9 mouse cellular contexts compared by ENCODE assay signal in genomic region chr7:4499034-4499433, GRCm38 (mm10). TPM values are rescaled to one million over a fixed set of nuclear protein-coding genes. Genes with fewer than 3 reads are reported as not detected.
A peak's percentile ranks its signal among the peaks of the same experiment; 100 is the strongest.
DNase-seq lines count a peak whose midpoint lies in the region; ATAC-seq and TF ChIP-seq lines count a peak whose summit lies in the region.
"Had no signal": no experiment of that assay in that cellular context is flagged by ENCODE, and none has a peak within 500 bp of the region (broad histone marks: within the 10 kb centered on the region; RNA-seq: fewer than 3 reads in every experiment).

No protein-coding gene starts in this region.

- no peaks in the 10 kb centered on the region for H3K27me3 ChIP-seq in liver, adult 2 months (ENCODE audit: control insufficient read depth, insufficient read depth, low read length)
- H3K27me3 ChIP-seq in forebrain, embryonic 14.5 days (replicated peaks; ENCODE audit: control insufficient read depth, insufficient read depth, low read length): no peaks in the 10 kb centered on the region
- H3K27me3 ChIP-seq in limb, embryonic 13.5 days: no peaks in the 10 kb centered on the region
- no peaks in the 10 kb centered on the region for H3K27me3 ChIP-seq in neural tube, embryonic 14.5 days (ENCODE audit: control insufficient read depth, insufficient read depth, low read length)

- ATAC-seq in forebrain, embryonic 14.5 days: no peak
- ATAC-seq in limb, embryonic 13.5 days (ENCODE audit: low FRiP score, low read depth): no peak
- no peak for ATAC-seq in neural tube, embryonic 14.5 days (ENCODE audit: low read depth)

- TF ChIP-seq CTCF in liver, adult 2 months (IDR thresholded peaks at IDR 0.05; ENCODE audit: low read depth, low read length): no peak

- 0 out of 2 replicates have a peak overlapping the region, but pooled peaks have one; percentile 1 for H3K9ac ChIP-seq in liver, adult 2 months (ENCODE audit: low read depth, low read length)
- peak overlapping the region; percentile 29 for H3K9ac ChIP-seq in forebrain, embryonic 14.5 days (ENCODE audit: low read length)
- H3K9ac ChIP-seq in limb, embryonic 13.5 days: peak overlapping the region; percentile 59
- peak overlapping the region; percentile 34 for H3K9ac ChIP-seq in neural tube, embryonic 14.5 days (replicated peaks; ENCODE audit: low read depth, low read length)

- peaks cover 10% of the 10 kb centered on the region for H3K4me1 ChIP-seq in liver, adult 2 months (ENCODE audit: control insufficient read depth, insufficient read depth, low read length)
- H3K4me1 ChIP-seq in forebrain, embryonic 14.5 days (ENCODE audit: control insufficient read depth, insufficient read depth, low read length): peaks cover 30% of the 10 kb centered on the region
- peaks cover 37% of the 10 kb centered on the region for H3K4me1 ChIP-seq in limb, embryonic 13.5 days
- H3K4me1 ChIP-seq in neural tube, embryonic 14.5 days (ENCODE audit: control insufficient read depth, insufficient read depth, low read length): peaks cover 28% of the 10 kb centered on the region

- peaks cover 32% of the 10 kb centered on the region for H3K79me2 ChIP-seq in liver, adult 2 months (ENCODE audit: control insufficient read depth, insufficient read depth, low read length)

- no peak overlapping the region for H3K4me3 ChIP-seq in liver, adult 2 months (ENCODE audit: insufficient read depth, low read depth, low read length)
- no peak overlapping the region for H3K4me3 ChIP-seq in forebrain, embryonic 14.5 days (ENCODE audit: low read depth, low read length)
- peak overlapping the region; percentile 86 for H3K4me3 ChIP-seq in limb, embryonic 13.5 days
- H3K4me3 ChIP-seq in neural tube, embryonic 14.5 days (ENCODE audit: low read depth, low read length): no peak overlapping the region

- 89% methylated on average over 4 of the region's 4 CpGs for WGBS in liver, adult 2 months
- 94% methylated on average over 4 of the region's 4 CpGs for WGBS in forebrain, embryonic 14.5 days
- WGBS in limb, embryonic 13.5 days: 81% methylated on average over 4 of the region's 4 CpGs
- 96% methylated on average over 4 of the region's 4 CpGs for WGBS in neural tube, embryonic 14.5 days

- H3K9me3 ChIP-seq in forebrain, embryonic 14.5 days (replicated peaks; ENCODE audit: control insufficient read depth, low read length): no peaks in the 10 kb centered on the region
- no peaks in the 10 kb centered on the region for H3K9me3 ChIP-seq in limb, embryonic 13.5 days
- no peaks in the 10 kb centered on the region for H3K9me3 ChIP-seq in neural tube, embryonic 14.5 days (ENCODE audit: control insufficient read depth, low read length)

- DNase-seq in liver, adult 2 months (ENCODE audit: extremely low read depth, low read depth, low spot score): no peak
- no peak for DNase-seq in liver
- DNase-seq in forebrain, embryonic 14.5 days (ENCODE audit: low spot score): no peak
- DNase-seq in ovary, postnatal 36 days (ENCODE audit: low spot score): no peak
- DNase-seq in frontal cortex, postnatal 36 days (ENCODE audit: low spot score in 2 of 2): no peak
- no peak for DNase-seq in embryo, embryonic 10 days (ENCODE audit: low spot score)
- DNase-seq: layer of hippocampus, postnatal 36 days had no signal

- H3K27ac ChIP-seq in liver, adult 2 months (replicated peaks; ENCODE audit: insufficient read depth, low read depth, low read length): no peak overlapping the region
- H3K27ac ChIP-seq in forebrain, embryonic 14.5 days (ENCODE audit: low read depth, low read length): no peak overlapping the region
- 0 out of 2 replicates have a peak overlapping the region, but pooled peaks have one; percentile 6 for H3K27ac ChIP-seq in limb, embryonic 13.5 days
- H3K27ac ChIP-seq in neural tube, embryonic 14.5 days (ENCODE audit: low read depth, low read length): no peak overlapping the region

- no peaks in the 10 kb centered on the region; the same call in 1 of the 2 replicates for H3K36me3 ChIP-seq in liver, adult 2 months (ENCODE audit: control insufficient read depth, insufficient read depth, low read length)
- peaks cover 34% of the 10 kb centered on the region for H3K36me3 ChIP-seq in forebrain, embryonic 14.5 days (ENCODE audit: control insufficient read depth, insufficient read depth, low read length)
- peaks cover 37% of the 10 kb centered on the region for H3K36me3 ChIP-seq in limb, embryonic 13.5 days
- peaks cover 12% of the 10 kb centered on the region; the same call in 1 of the 2 replicates for H3K36me3 ChIP-seq in neural tube, embryonic 14.5 days (ENCODE audit: control insufficient read depth, insufficient read depth, low read length)

- no peak for TF ChIP-seq POLR2A in liver, adult 2 months (IDR thresholded peaks at IDR 0.05; ENCODE audit: extremely low read depth, insufficient read depth, low read length)

- no peak overlapping the region for H3K4me2 ChIP-seq in forebrain, embryonic 14.5 days (ENCODE audit: low read length)
- H3K4me2 ChIP-seq in limb, embryonic 13.5 days (replicated peaks): peak overlapping the region; percentile 91
- peak overlapping the region; percentile 27; the same call in 1 of the 2 replicates for H3K4me2 ChIP-seq in neural tube, embryonic 14.5 days (ENCODE audit: low read depth, low read length)

RNA-seq across cellular contexts. Expression of gene Ppp1r12c, which starts 2.4 kb away (rescaled TPM):
- 21.2 and 21.8 TPM in 2 replicates for total RNA-seq in liver, adult 2 months (2014; rRNA removed)
- 13.4 and 22.2 TPM in 2 replicates for polyA plus RNA-seq in liver, adult 2 months (2012; rRNA removed)
- polyA plus RNA-seq in forebrain, embryonic 14.5 days (2014; fragmentation: Nextera tagmentation; extraction: Ambion mirVana): 29.4 and 32.1 TPM in 2 replicates
- 43.8 and 50.2 TPM in 2 replicates for polyA plus RNA-seq in limb, embryonic 13.5 days (2015; fragmentation: Nextera tagmentation; extraction: Ambion mirVana)
- 48.6 and 52.4 TPM in 2 replicates for polyA plus RNA-seq in neural tube, embryonic 14.5 days (2014; fragmentation: Nextera tagmentation; extraction: Ambion mirVana)

RNA-seq across cellular contexts. Expression of gene Tnnt1, which starts 17.1 kb away (rescaled TPM):
- total RNA-seq in liver, adult 2 months (2014; rRNA removed): 1.2 and 2.9 TPM in 2 replicates
- 0.20 and 0.61 TPM in 2 replicates for polyA plus RNA-seq in liver, adult 2 months (2012; rRNA removed)
- polyA plus RNA-seq in forebrain, embryonic 14.5 days (2014; fragmentation: Nextera tagmentation; extraction: Ambion mirVana): 1.4 and 2.3 TPM in 2 replicates
- polyA plus RNA-seq in limb, embryonic 13.5 days (2015; fragmentation: Nextera tagmentation; extraction: Ambion mirVana): 298 and 309 TPM in 2 replicates
- polyA plus RNA-seq in neural tube, embryonic 14.5 days (2014; fragmentation: Nextera tagmentation; extraction: Ambion mirVana): 2.8 and 4.9 TPM in 2 replicates

RNA-seq across cellular contexts. Expression of gene Tnni3, which starts 25.0 kb away (rescaled TPM):
- 0.54 TPM in 1 of 2 replicates, not detected in the other for total RNA-seq in liver, adult 2 months (2014; rRNA removed)
- polyA plus RNA-seq in liver, adult 2 months (2012; rRNA removed): 0.76 and 0.82 TPM in 2 replicates
- 0.81 and 1.7 TPM in 2 replicates for polyA plus RNA-seq in forebrain, embryonic 14.5 days (2014; fragmentation: Nextera tagmentation; extraction: Ambion mirVana)
- polyA plus RNA-seq in limb, embryonic 13.5 days (2015; fragmentation: Nextera tagmentation; extraction: Ambion mirVana): 4.9 and 5.5 TPM in 2 replicates
- 0.84 and 2.0 TPM in 2 replicates for polyA plus RNA-seq in neural tube, embryonic 14.5 days (2014; fragmentation: Nextera tagmentation; extraction: Ambion mirVana)

RNA-seq across cellular contexts. Expression of gene Dnaaf3, which starts 33.2 kb away (rescaled TPM):
- total RNA-seq in liver, adult 2 months (2014; rRNA removed): 0.09 TPM in 1 of 2 replicates, not detected in the other
- polyA plus RNA-seq in liver, adult 2 months (2012; rRNA removed): 0.24 and 0.44 TPM in 2 replicates
- polyA plus RNA-seq in forebrain, embryonic 14.5 days (2014; fragmentation: Nextera tagmentation; extraction: Ambion mirVana): 0.55 and 0.72 TPM in 2 replicates
- 3.0 and 3.3 TPM in 2 replicates for polyA plus RNA-seq in limb, embryonic 13.5 days (2015; fragmentation: Nextera tagmentation; extraction: Ambion mirVana)
- 0.66 and 0.91 TPM in 2 replicates for polyA plus RNA-seq in neural tube, embryonic 14.5 days (2014; fragmentation: Nextera tagmentation; extraction: Ambion mirVana)

RNA-seq across cellular contexts. Expression of gene Eps8l1, which starts 38.6 kb away (rescaled TPM):
- 2.9 and 6.5 TPM in 2 replicates for total RNA-seq in liver, adult 2 months (2014; rRNA removed)
- 0.05 and 1.4 TPM in 2 replicates for polyA plus RNA-seq in liver, adult 2 months (2012; rRNA removed)
- polyA plus RNA-seq in forebrain, embryonic 14.5 days (2014; fragmentation: Nextera tagmentation; extraction: Ambion mirVana): 2.9 and 5.6 TPM in 2 replicates
- 5.9 and 6.3 TPM in 2 replicates for polyA plus RNA-seq in limb, embryonic 13.5 days (2015; fragmentation: Nextera tagmentation; extraction: Ambion mirVana)
- 5.9 and 6.9 TPM in 2 replicates for polyA plus RNA-seq in neural tube, embryonic 14.5 days (2014; fragmentation: Nextera tagmentation; extraction: Ambion mirVana)

Comparison
In these comparisons a context has a peak if more than half of its experiments do, and no peak if none do; other contexts are left out.
1. H3K9ac ChIP-seq: peak in every context shown above with its lines; median percentile 59 in limb, embryonic 13.5 days; 34 in neural tube, embryonic 14.5 days; 29 in forebrain, embryonic 14.5 days; 1 in liver, adult 2 months.
2. RNA of gene Tnnt1, which starts 17.1 kb away (polyA plus RNA-seq): 298 to 309 TPM in limb, embryonic 13.5 days; 2.8 to 4.9 TPM in neural tube, embryonic 14.5 days, 1.4 to 2.3 TPM in forebrain, embryonic 14.5 days and 0.20 to 0.61 TPM in liver, adult 2 months; every median in the first group is over 10 times any median in the second.